Comparison of ENCODE assay signal across 16 mouse cellular contexts in the genomic region with DNA sequence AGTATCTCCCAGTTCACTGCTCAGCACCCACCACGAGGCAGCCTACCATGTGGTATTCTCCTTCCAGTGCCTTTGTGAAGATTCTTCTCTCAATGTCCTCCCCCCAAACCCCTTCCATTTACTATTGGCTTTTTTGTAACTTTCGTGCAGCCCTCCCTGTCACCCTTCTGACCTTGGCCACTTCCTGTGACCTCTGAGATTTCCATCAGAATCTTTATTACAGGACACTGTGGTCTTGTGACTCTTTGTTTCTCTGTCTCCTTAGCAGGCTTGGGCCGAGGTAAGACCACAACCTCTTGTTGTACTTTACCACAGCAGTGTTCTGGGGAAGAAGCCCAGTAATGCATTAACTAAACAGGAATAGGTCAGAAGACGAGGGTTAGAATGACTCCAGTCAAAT. TPM values are rescaled to one million over a fixed set of nuclear protein-coding genes. Genes with fewer than 3 reads are reported as not detected.
DNase-seq lines count a peak whose midpoint lies in the region; ATAC-seq and TF ChIP-seq lines count a peak whose summit lies in the region.
"Had no signal": no experiment of that assay in that cellular context is flagged by ENCODE, and none has a peak within 500 bp of the region (broad histone marks: within the 10 kb centered on the region; RNA-seq: fewer than 3 reads in every experiment).

No protein-coding gene starts in this region.

- peaks cover 50% of the 10 kb centered on the region for H3K4me1 ChIP-seq in heart, embryonic 13.5 days
- peaks cover 36% of the 10 kb centered on the region; the same call in 1 of the 2 replicates for H3K4me1 ChIP-seq in spleen, adult 2 months (ENCODE audit: control insufficient read depth, insufficient read depth, insufficient read length)
- H3K4me1 ChIP-seq in limb, embryonic 12.5 days (replicated peaks), result peaks cover 40% of the 10 kb centered on the region
- H3K4me1 ChIP-seq in hindbrain, embryonic 11.5 days (replicated peaks; ENCODE audit: control insufficient read depth, insufficient read depth, low read length), result no peaks in the 10 kb centered on the region
- H3K4me1 ChIP-seq: forebrain, embryonic 15.5 days had no signal

- no peak for DNase-seq in heart, adult 18-20 months
- DNase-seq in spleen, adult 2 months (ENCODE audit: low read depth in 1 of 2, low spot score in 2 of 2), result no peak
- DNase-seq in spleen, adult 18-20 months, result no peak
- no peak for DNase-seq in hindbrain, embryonic 11.5 days (ENCODE audit: low spot score)
- no peak for DNase-seq in layer of hippocampus, postnatal 10 days (ENCODE audit: low spot score in 2 of 2)
- DNase-seq: adrenal gland, adult 2 months; cerebellum, adult 8-10 months; heart, postnatal 10 days; left cerebral cortex, postnatal 4 days; right cerebral cortex, adult 18-20 months had no signal

- no peaks in the 10 kb centered on the region for H3K27me3 ChIP-seq in heart, embryonic 13.5 days (replicated peaks)
- no peaks in the 10 kb centered on the region for H3K27me3 ChIP-seq in spleen, adult 2 months (ENCODE audit: control insufficient read depth, insufficient read depth, low read length)
- no peaks in the 10 kb centered on the region for H3K27me3 ChIP-seq in limb, embryonic 12.5 days
- H3K27me3 ChIP-seq in hindbrain, embryonic 11.5 days (ENCODE audit: control insufficient read depth, insufficient read depth, low read length), result no peaks in the 10 kb centered on the region
- H3K27me3 ChIP-seq: forebrain, embryonic 15.5 days had no signal

- no peaks in the 10 kb centered on the region for H3K9me3 ChIP-seq in heart, embryonic 13.5 days
- H3K9me3 ChIP-seq in limb, embryonic 12.5 days, result no peaks in the 10 kb centered on the region
- H3K9me3 ChIP-seq in hindbrain, embryonic 11.5 days (ENCODE audit: control insufficient read depth, low read length), result no peaks in the 10 kb centered on the region
- H3K9me3 ChIP-seq: forebrain, embryonic 15.5 days; G1E had no signal

- H3K36me3 ChIP-seq in heart, embryonic 13.5 days, result no peaks in the 10 kb centered on the region
- H3K36me3 ChIP-seq in spleen, adult 2 months (ENCODE audit: control insufficient read depth, insufficient read depth, low read length), result no peaks in the 10 kb centered on the region
- H3K36me3 ChIP-seq in limb, embryonic 12.5 days, result no peaks in the 10 kb centered on the region
- H3K36me3 ChIP-seq in hindbrain, embryonic 11.5 days (ENCODE audit: control insufficient read depth, insufficient read depth, low read length), result no peaks in the 10 kb centered on the region
- H3K36me3 ChIP-seq: forebrain, embryonic 15.5 days; G1E had no signal

- ATAC-seq in heart, embryonic 13.5 days (ENCODE audit: extremely low read depth, insufficient number of reproducible peaks, low FRiP score, low TSS enrichment), result no peak
- no peak for ATAC-seq in limb, embryonic 12.5 days (ENCODE audit: insufficient number of reproducible peaks, insufficient read depth, low FRiP score, low TSS enrichment, low read depth)
- ATAC-seq in hindbrain, embryonic 11.5 days (ENCODE audit: low FRiP score), result no peak
- ATAC-seq: forebrain, embryonic 15.5 days; hindbrain, postnatal 0 days had no signal

- no peak overlapping the region for H3K4me3 ChIP-seq in heart, embryonic 13.5 days
- H3K4me3 ChIP-seq in spleen, adult 2 months (ENCODE audit: extremely low read depth, insufficient read depth, insufficient read length), result no peak overlapping the region
- H3K4me3 ChIP-seq in limb, embryonic 12.5 days (replicated peaks), result no peak overlapping the region
- H3K4me3 ChIP-seq in hindbrain, embryonic 11.5 days (ENCODE audit: low read depth, low read length), result no peak overlapping the region
- H3K4me3 ChIP-seq: forebrain, embryonic 15.5 days had no signal

- TF ChIP-seq CTCF in spleen, adult 2 months (IDR thresholded peaks at IDR 0.05; ENCODE audit: extremely low read depth, insufficient read depth, insufficient read length, insufficient replicate concordance), result no peak

- no peak for TF ChIP-seq POLR2A in spleen, adult 2 months (IDR thresholded peaks at IDR 0.05; ENCODE audit: low read depth, low read length)

- H3K27ac ChIP-seq in heart, embryonic 13.5 days (replicated peaks), result 0 out of 2 replicates have a peak overlapping the region, but pooled peaks have one; percentile 32
- H3K27ac ChIP-seq in spleen, adult 2 months (ENCODE audit: insufficient read depth, low read length), result peak overlapping the region; percentile 64
- H3K27ac ChIP-seq in limb, embryonic 12.5 days, result 0 out of 2 replicates have a peak overlapping the region, but pooled peaks have one; percentile 24
- H3K27ac ChIP-seq in hindbrain, embryonic 11.5 days (ENCODE audit: low read depth, low read length), result no peak overlapping the region
- H3K27ac ChIP-seq: forebrain, embryonic 15.5 days; hindbrain, postnatal 0 days; stomach, postnatal 0 days had no signal

- 65% methylated on average over 4 of the region's 4 CpGs for WGBS in heart, embryonic 13.5 days
- 51% methylated on average over 4 of the region's 4 CpGs for WGBS in spleen, adult 2 months
- WGBS in limb, embryonic 12.5 days, result 58% methylated on average over 4 of the region's 4 CpGs
- WGBS in hindbrain, embryonic 11.5 days, result 55% methylated on average over 4 of the region's 4 CpGs

- H3K9ac ChIP-seq in heart, embryonic 13.5 days, result no peak overlapping the region
- H3K9ac ChIP-seq in limb, embryonic 12.5 days (replicated peaks), result no peak overlapping the region
- no peak overlapping the region for H3K9ac ChIP-seq in hindbrain, embryonic 11.5 days (ENCODE audit: low read depth, low read length)
- H3K9ac ChIP-seq: forebrain, embryonic 15.5 days had no signal

- H3K4me2 ChIP-seq in heart, embryonic 13.5 days, result no peak overlapping the region
- H3K4me2 ChIP-seq in limb, embryonic 12.5 days, result no peak overlapping the region
- H3K4me2 ChIP-seq in hindbrain, embryonic 11.5 days (replicated peaks; ENCODE audit: low read depth, low read length), result no peak overlapping the region
- H3K4me2 ChIP-seq: forebrain, embryonic 15.5 days had no signal

RNA-seq across cellular contexts. Expression of gene Ppp2r5a, which starts 15.9 kb away (rescaled TPM):
- 21.2 and 22.6 TPM in 2 replicates for polyA plus RNA-seq in heart, embryonic 13.5 days (2015; fragmentation: Nextera tagmentation; extraction: Ambion mirVana)
- total RNA-seq in heart, adult 18-20 months (2021), result 100 to 1,000 TPM; 100 to 110 TPM
- 49.2 and 65.2 TPM in 2 replicates for polyA plus RNA-seq in spleen, adult 2 months (2012; rRNA removed)
- 11.7 and 18.7 TPM in 2 replicates for polyA plus RNA-seq in limb, embryonic 12.5 days (2016; fragmentation: Nextera tagmentation; extraction: Ambion mirVana)
- polyA plus RNA-seq in hindbrain, embryonic 11.5 days (2014; fragmentation: Nextera tagmentation; extraction: Ambion mirVana), result 13.1 and 16.6 TPM in 2 replicates
- 10 to 100 TPM; 56.0 to 59.1 TPM for total RNA-seq in layer of hippocampus, postnatal 10 days (2021)
